Mouse (Mus musculus): Measurements from ENCODE around the gene Pigl.
A peak's percentile ranks its signal among the peaks of the same experiment; 100 is the strongest.

The Pigl gene

GRCm38 (mm10) chr11:62458276-62458724 is at the start of gene Pigl, which contains the start of gene Ncor1:
Gene Pigl, plus strand, starts transcription at chr11:62458460.
Gene Ncor1, minus strand, starts transcription at chr11:62458541.
- peak; percentile 94 for DNase-seq (ENCODE audit: low read depth)

- no peak for DNase-seq (ENCODE audit: low read depth)
Measured at GRCm38 (mm10) chr11:62408848-62409247, 49.4 kb upstream of the Pigl start.

GRCm38 (mm10) chr11:62409611-62410010 is 48.6 kb upstream of the Pigl start:
- DNase-seq (ENCODE audit: low read depth): no peak

- no peak for DNase-seq (ENCODE audit: low read depth)
Measured at GRCm38 (mm10) chr11:62415026-62415425, 43.2 kb upstream of the Pigl start.

GRCm38 (mm10) chr11:62424525-62424924 is 33.7 kb upstream of the Pigl start:
- no peak for DNase-seq (ENCODE audit: low read depth)

GRCm38 (mm10) chr11:62426266-62426665 is 32.0 kb upstream of the Pigl start:
- no peak for DNase-seq (ENCODE audit: low read depth)

GRCm38 (mm10) chr11:62427105-62427504 is 31.2 kb upstream of the Pigl start:
- peak; percentile 50 for DNase-seq (ENCODE audit: low read depth)

GRCm38 (mm10) chr11:62432211-62432610 is 26.0 kb upstream of the Pigl start:
- DNase-seq (ENCODE audit: low read depth): no peak

GRCm38 (mm10) chr11:62440670-62441315 is 17.5 kb upstream of the Pigl start:
- no peak for DNase-seq (ENCODE audit: low read depth)

- no peak for DNase-seq (ENCODE audit: low read depth)
Measured at GRCm38 (mm10) chr11:62445799-62446198, 12.5 kb upstream of the Pigl start.

GRCm38 (mm10) chr11:62448971-62449370 is 9.3 kb upstream of the Pigl start:
- no peak for DNase-seq (ENCODE audit: low read depth)

- peak; percentile 26 for DNase-seq (ENCODE audit: low read depth)
Measured at GRCm38 (mm10) chr11:62455193-62455592, 3.1 kb upstream of the Pigl start.

- no peak for DNase-seq (ENCODE audit: low read depth)
Measured at GRCm38 (mm10) chr11:62456021-62456482, 2.2 kb upstream of the Pigl start.

- peak; percentile 82 for DNase-seq (ENCODE audit: low read depth)
Measured at GRCm38 (mm10) chr11:62456483-62457172, 1.6 kb upstream of the Pigl start.

- peak; percentile 89 for DNase-seq (ENCODE audit: low read depth)
Measured at GRCm38 (mm10) chr11:62457241-62457890, 894 bp upstream of the Pigl start.

- DNase-seq (ENCODE audit: low read depth): no peak
Measured at GRCm38 (mm10) chr11:62457891-62458270, 379 bp upstream of the Pigl start.

- DNase-seq (ENCODE audit: low read depth): no peak
Measured at GRCm38 (mm10) chr11:62458780-62459179, 520 bp downstream of the Pigl start.

GRCm38 (mm10) chr11:62462529-62462928 is 4.3 kb downstream of the Pigl start:
- DNase-seq (ENCODE audit: low read depth): peak; percentile 56

- peak; percentile 47 for DNase-seq (ENCODE audit: low read depth)
Measured at GRCm38 (mm10) chr11:62463225-62463915, 5.1 kb downstream of the Pigl start.

- DNase-seq (ENCODE audit: low read depth): peak; percentile 57
Measured at GRCm38 (mm10) chr11:62464696-62465095, 6.4 kb downstream of the Pigl start.

GRCm38 (mm10) chr11:62465849-62466248 is 7.6 kb downstream of the Pigl start:
- peak; percentile 12 for DNase-seq (ENCODE audit: low read depth)

- DNase-seq (ENCODE audit: low read depth): peak; percentile 97
Measured at GRCm38 (mm10) chr11:62466546-62466945, 8.3 kb downstream of the Pigl start.

Measured in 416B (cell line).